Comparison of ENCODE assay signal across 19 mouse cellular contexts in genomic region chr12:80698526-80699143, GRCm38 (mm10). TPM values are rescaled to one million over a fixed set of nuclear protein-coding genes. Genes with fewer than 3 reads are reported as not detected.
A peak's percentile ranks its signal among the peaks of the same experiment; 100 is the strongest.
DNase-seq lines count a peak whose midpoint lies in the region; ATAC-seq and TF ChIP-seq lines count a peak whose summit lies in the region.
"Had no signal": no experiment of that assay in that cellular context is flagged by ENCODE, and none has a peak within 500 bp of the region (broad histone marks: within the 10 kb centered on the region; RNA-seq: fewer than 3 reads in every experiment).

No protein-coding gene starts in this region.

- H3K4me1 ChIP-seq in forebrain, postnatal 0 days (ENCODE audit: insufficient read depth): 0 out of 2 replicates have a peak, but pooled peaks cover 3% of the 10 kb centered on the region
- no peaks in the 10 kb centered on the region for H3K4me1 ChIP-seq in forebrain, embryonic 14.5 days (ENCODE audit: control insufficient read depth, insufficient read depth, low read length)

- H3K4me2 ChIP-seq in forebrain, postnatal 0 days (ENCODE audit: low read depth): no peak overlapping the region
- H3K4me2 ChIP-seq in forebrain, embryonic 14.5 days (ENCODE audit: low read length): no peak overlapping the region
- H3K4me2 ChIP-seq: embryonic facial prominence, embryonic 15.5 days; forebrain, embryonic 13.5 days; hindbrain, embryonic 14.5 days had no signal

- H3K27ac ChIP-seq in forebrain, postnatal 0 days (ENCODE audit: low read depth, low read length): no peak overlapping the region
- H3K27ac ChIP-seq in forebrain, embryonic 14.5 days (ENCODE audit: low read depth, low read length): no peak overlapping the region
- H3K27ac ChIP-seq: embryonic facial prominence, embryonic 15.5 days; forebrain, embryonic 13.5 days; hindbrain, embryonic 14.5 days had no signal

- DNase-seq in forebrain, postnatal 0 days: no peak
- no peak for DNase-seq in forebrain, embryonic 14.5 days (ENCODE audit: low spot score)
- DNase-seq in MEL-GATA-1-ER (ENCODE audit: extremely low read depth, low read depth) (peak; percentile 39), liver (peak; percentile 65)
- no peak for DNase-seq in cerebellum, adult 9-10 months
- DNase-seq in adrenal gland, adult (ENCODE audit: inconsistent age in 2 of 2, low spot score in 1 of 2): no peak
- DNase-seq in left cerebral cortex, postnatal 25 days (ENCODE audit: low spot score in 2 of 2): no peak
- DNase-seq: cerebellum, adult 2 months; heart, adult 11 months; kidney, adult 18-20 months; kidney, postnatal 4 days; layer of hippocampus, postnatal 36 days; lung, postnatal 4 days; midbrain, embryonic 14.5 days had no signal

- 0 out of 2 replicates have a peak, but pooled peaks have one; percentile 6 for TF ChIP-seq CTCF in forebrain, postnatal 0 days (IDR thresholded peaks at IDR 0.05; ENCODE audit: low read depth)

- ATAC-seq in forebrain, postnatal 0 days: no peak
- no peak for ATAC-seq in forebrain, embryonic 14.5 days
- ATAC-seq in megakaryocyte progenitor cell, adult 5-6 weeks (replicated peaks; ENCODE audit: poor library complexity): peak; percentile 94
- ATAC-seq: forebrain, embryonic 13.5 days; Patski had no signal

- H3K27me3 ChIP-seq in forebrain, postnatal 0 days (ENCODE audit: insufficient read depth, low read length): peaks cover 7% of the 10 kb centered on the region; the same call in 1 of the 2 replicates
- H3K27me3 ChIP-seq in forebrain, embryonic 14.5 days (replicated peaks; ENCODE audit: control insufficient read depth, insufficient read depth, low read length): peaks cover 6% of the 10 kb centered on the region
- H3K27me3 ChIP-seq: Patski had no signal

- no peaks in the 10 kb centered on the region for H3K36me3 ChIP-seq in forebrain, postnatal 0 days (ENCODE audit: insufficient read depth)
- H3K36me3 ChIP-seq in forebrain, embryonic 14.5 days (ENCODE audit: control insufficient read depth, insufficient read depth, low read length): no peaks in the 10 kb centered on the region
- H3K36me3 ChIP-seq: embryonic facial prominence, embryonic 15.5 days had no signal

- no peaks in the 10 kb centered on the region for H3K9me3 ChIP-seq in forebrain, postnatal 0 days (ENCODE audit: low read length)
- no peaks in the 10 kb centered on the region for H3K9me3 ChIP-seq in forebrain, embryonic 14.5 days (replicated peaks; ENCODE audit: control insufficient read depth, low read length)
- H3K9me3 ChIP-seq: embryonic facial prominence, embryonic 15.5 days; forebrain, embryonic 13.5 days had no signal

- no peak overlapping the region for H3K9ac ChIP-seq in forebrain, postnatal 0 days
- H3K9ac ChIP-seq in forebrain, embryonic 14.5 days (ENCODE audit: low read length): no peak overlapping the region
- H3K9ac ChIP-seq: embryonic facial prominence, embryonic 15.5 days; forebrain, embryonic 13.5 days; hindbrain, embryonic 14.5 days had no signal

- WGBS in forebrain, postnatal 0 days: 89% methylated on average over 5 of the region's 5 CpGs
- WGBS in forebrain, embryonic 14.5 days: 95% methylated on average over 5 of the region's 5 CpGs

- no peak overlapping the region for H3K4me3 ChIP-seq in forebrain, postnatal 0 days (ENCODE audit: low read depth, low read length)
- no peak overlapping the region for H3K4me3 ChIP-seq in forebrain, embryonic 14.5 days (ENCODE audit: low read depth, low read length)
- H3K4me3 ChIP-seq: embryonic facial prominence, embryonic 15.5 days; forebrain, embryonic 13.5 days had no signal

- intact Hi-C loops in left cerebral cortex, postnatal 25 days (cut with DNase I): no loop called here

RNA-seq across cellular contexts. Expression of gene Plekhd1, which starts 6.2 kb away (rescaled TPM):
- total RNA-seq in forebrain, postnatal 0 days (2014; rRNA removed): 0.77 and 1.1 TPM in 2 replicates
- polyA plus RNA-seq in forebrain, postnatal 0 days (2015; fragmentation: Nextera tagmentation; extraction: Ambion mirVana): 0.70 and 1.3 TPM in 2 replicates
- polyA plus RNA-seq in forebrain, embryonic 14.5 days (2014; fragmentation: Nextera tagmentation; extraction: Ambion mirVana): 0.15 and 0.38 TPM in 2 replicates
- total RNA-seq in megakaryocyte progenitor cell, adult 5-6 weeks (2015): not detected in 2 replicates
- not detected in 2 replicates for total RNA-seq in megakaryocyte progenitor cell, adult 5-6 weeks (2017)
- total RNA-seq in left cerebral cortex, postnatal 25 days (2021): 1 to 10 TPM; 1.6 to 1.8 TPM
- polyA plus RNA-seq: Patski had no signal

RNA-seq across cellular contexts. Expression of gene Erh, which starts 54.5 kb away (rescaled TPM):
- 85.6 and 106 TPM in 2 replicates for total RNA-seq in forebrain, postnatal 0 days (2014; rRNA removed)
- polyA plus RNA-seq in forebrain, postnatal 0 days (2015; fragmentation: Nextera tagmentation; extraction: Ambion mirVana): 285 and 329 TPM in 2 replicates
- polyA plus RNA-seq in forebrain, embryonic 14.5 days (2014; fragmentation: Nextera tagmentation; extraction: Ambion mirVana): 254 and 324 TPM in 2 replicates
- total RNA-seq in megakaryocyte progenitor cell, adult 5-6 weeks (2015): 117 TPM in 2 replicates
- 96.3 and 127 TPM in 2 replicates for total RNA-seq in megakaryocyte progenitor cell, adult 5-6 weeks (2017)
- 10 to 100 TPM; 33.6 to 41.2 TPM for total RNA-seq in left cerebral cortex, postnatal 25 days (2021)

RNA-seq across cellular contexts. Expression of gene Slc39a9, which starts 55.0 kb away (rescaled TPM):
- 14.0 and 19.4 TPM in 2 replicates for total RNA-seq in forebrain, postnatal 0 days (2014; rRNA removed)
- 15.0 and 20.7 TPM in 2 replicates for polyA plus RNA-seq in forebrain, postnatal 0 days (2015; fragmentation: Nextera tagmentation; extraction: Ambion mirVana)
- polyA plus RNA-seq in forebrain, embryonic 14.5 days (2014; fragmentation: Nextera tagmentation; extraction: Ambion mirVana): 22.4 and 28.4 TPM in 2 replicates
- 26.4 and 26.5 TPM in 2 replicates for total RNA-seq in megakaryocyte progenitor cell, adult 5-6 weeks (2015)
- total RNA-seq in megakaryocyte progenitor cell, adult 5-6 weeks (2017): 11.5 and 14.6 TPM in 2 replicates
- 10 to 100 TPM; 40.5 to 43.4 TPM for total RNA-seq in left cerebral cortex, postnatal 25 days (2021)

Comparison
In these comparisons a context has a peak if more than half of its experiments do, and no peak if none do; other contexts are left out.
1. DNase-seq: peak in MEL-GATA-1-ER (single experiment) and liver (single experiment); none in forebrain, postnatal 0 days (single experiment), forebrain, embryonic 14.5 days (single experiment), cerebellum, adult 9-10 months (single experiment), adrenal gland, adult (0 of 2) and left cerebral cortex, postnatal 25 days (0 of 2).